Mouse (Mus musculus) macrophage (primary cell): ENCODE results near the gene Zdhhc21. TPM values are rescaled to one million over a fixed set of nuclear protein-coding genes. Genes with fewer than 3 reads are reported as not detected.

Experiments
- H3K27ac ChIP-seq: fragments of 350-480 bp; formaldehyde crosslinking; 2 replicates; pipeline ENCODE4 v1.9.0; 2021
- H3K36me3 ChIP-seq: fragments of 350-480 bp; formaldehyde crosslinking; 2 replicates; pipeline ENCODE4 v1.9.0; 2021; ENCODE audit errors: inconsistent target
- H3K4me3 ChIP-seq: fragments of 350-480 bp; formaldehyde crosslinking; 2 replicates; pipeline ENCODE4 v1.9.0; 2021; ENCODE audit errors: inconsistent target
- H3K79me2 ChIP-seq: fragments of 350-480 bp; formaldehyde crosslinking; 2 replicates; pipeline ENCODE4 v1.9.0; 2021; ENCODE audit errors: inconsistent target
- whole genome bisulfite sequencing: methylation state at CpG from one replicate; pipeline ENCODE4 v1.1.7; 2026; ENCODE audit warnings: inconsistent platforms; ENCODE audit not compliant: missing documents; 5-methylcytosine and 5-hydroxymethylcytosine counted together
- polyA plus RNA-seq: library from polyadenylated mRNA; stranded (reverse); fragments of 250-400 nt; gene quantifications from 3 replicates; pipeline ENCODE4 v1.2.4, GENCODE M21; 2018; ENCODE audit warnings: inconsistent platforms
- total RNA-seq, 78 experiments: library from RNA; depleted of rRNA; stranded (reverse); fragments of 250-400 nt; gene quantifications; 1 replicate in 9 of 78; 2 replicates in 24 of 78; 3 replicates in 43 of 78; 4 replicates in 2 of 78; pipeline ENCODE4 v1.2.4; 2018; ENCODE audit warnings: inconsistent platforms in 56 of 78

The Zdhhc21 gene
- total RNA-seq (2018; cell fraction: chromatin; rRNA removed): 100 to 1,000 TPM in 4 of 26 experiments, 10 to 100 TPM in 22; 19.4 to 134 (median 57.9) TPM
- total RNA-seq (2018; cell fraction: cytosol; rRNA removed): 10 to 100 TPM; 11.9 to 24.5 (median 15.8) TPM
- total RNA-seq (2018; cell fraction: nucleus; rRNA removed): 10 to 100 TPM; 40.8 to 84.9 (median 60.7) TPM
- polyA plus RNA-seq: 8.8 to 17.3 TPM (median 9.2 TPM) in 3 replicates

DNA sequence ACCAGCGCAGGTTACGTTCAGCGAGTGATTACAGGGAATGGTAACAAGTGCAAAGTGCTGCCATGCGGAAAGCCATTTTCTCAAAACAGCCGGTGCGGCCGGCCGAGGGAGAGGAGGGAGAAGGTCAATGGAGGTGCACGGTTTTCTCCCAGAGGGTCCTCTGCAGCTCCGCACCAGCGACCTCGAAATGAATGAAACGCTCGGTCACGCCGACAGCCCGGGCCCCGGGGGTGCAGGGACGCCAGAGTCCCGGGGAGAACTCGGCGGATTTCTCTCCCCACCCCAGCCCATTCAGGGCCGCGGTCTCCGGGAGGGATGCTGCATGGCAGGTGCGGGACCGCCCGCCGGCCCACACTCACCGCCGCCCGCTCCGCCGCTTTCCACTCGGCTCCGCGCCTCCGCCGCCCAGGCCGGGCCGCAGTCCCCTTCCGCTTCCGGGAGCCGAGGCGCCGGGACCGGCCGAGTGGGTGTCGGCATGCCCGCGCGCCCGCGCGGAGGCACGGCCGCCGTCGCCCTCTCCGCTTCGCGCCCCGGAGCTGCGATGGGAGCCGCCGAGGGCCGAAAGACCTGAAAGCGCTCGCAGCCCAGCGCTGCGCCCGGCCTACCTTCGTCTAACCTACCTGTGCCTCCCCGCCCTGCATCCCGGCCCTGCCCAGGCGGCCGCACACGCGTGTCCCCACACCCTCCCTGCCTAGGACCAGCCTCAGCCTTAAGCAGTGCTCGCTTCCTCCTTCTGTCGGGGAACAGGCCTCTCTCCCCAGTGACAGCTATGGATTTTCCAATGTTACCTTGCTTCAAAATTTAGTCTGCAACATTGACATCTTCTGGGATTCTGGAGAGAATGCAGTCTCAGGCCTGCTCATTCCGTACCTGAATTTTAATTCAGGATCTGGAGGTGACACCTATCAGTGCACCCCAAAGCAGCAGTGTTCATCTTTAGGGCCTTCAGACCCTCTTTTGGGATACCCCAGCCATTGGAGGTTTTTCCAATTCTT is at the start of gene Zdhhc21:
Zdhhc21 (minus strand) TSS at position 828 of the 995 bp plus-strand sequence.
- Histone ChIP-seq H3K27ac (peak within 1 kb of the TSS; percentile 24; the same call in 1 of the 2 replicates), H3K36me3 (no peaks in the 10 kb centered on the region), H3K79me2 (peaks cover 48% of the 10 kb centered on the region), H3K4me3 (peak within 1 kb of the TSS; percentile 80)
- 2% methylated on average over 82 of the region's 82 CpGs for whole genome bisulfite sequencing

DNA sequence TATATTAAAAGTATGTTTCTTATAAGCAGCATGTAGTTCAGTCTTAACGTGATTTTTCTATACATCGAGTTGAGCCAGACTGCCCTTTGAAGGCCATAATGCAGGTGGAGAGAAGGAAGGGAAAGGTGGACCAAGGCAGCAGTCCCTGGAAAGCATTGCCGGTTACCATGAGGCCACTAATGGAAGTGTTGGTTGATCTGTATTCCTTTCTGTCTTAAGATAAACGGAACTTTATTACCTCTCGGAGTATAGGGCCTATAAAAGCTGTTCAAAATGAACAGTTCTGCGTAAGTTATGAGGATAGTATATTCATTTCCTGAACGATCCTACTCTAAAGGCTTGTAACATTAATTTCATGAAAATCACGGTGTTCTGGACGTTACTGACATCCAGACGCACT is 35.5 kb upstream of the Zdhhc21 start:
- 91% methylated on average over 10 of the region's 10 CpGs for WGBS
- H3K27ac ChIP-seq: no peak overlapping the region

DNA sequence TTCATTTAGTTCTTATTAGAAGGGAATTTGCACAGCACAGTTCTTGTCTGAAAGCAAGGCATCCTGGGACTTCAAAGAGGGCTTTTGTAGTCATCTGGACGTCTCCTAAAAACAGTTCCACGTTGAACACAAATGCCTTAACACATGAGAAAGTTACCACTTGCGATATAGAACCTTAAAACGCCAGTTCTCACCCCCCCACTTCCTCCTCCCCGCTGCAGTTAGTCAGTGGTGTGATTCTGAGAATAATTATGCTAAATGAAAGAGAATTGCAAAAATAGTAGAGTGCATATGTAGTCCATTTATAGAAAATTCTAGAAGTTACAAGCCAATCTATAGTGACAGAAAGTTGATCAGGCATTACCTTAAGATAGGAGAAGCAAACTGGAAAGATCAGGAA is 32.5 kb upstream of the Zdhhc21 start:
- 67% methylated on average over 5 of the region's 5 CpGs for WGBS
- Histone ChIP-seq H3K4me3 (no peak overlapping the region), H3K27ac (no peak overlapping the region), H3K36me3 (no peaks in the 10 kb centered on the region), H3K79me2 (no peaks in the 10 kb centered on the region)

More for the DNA sequence above, 35.5 kb upstream of the Zdhhc21 start:
- no peaks in the 10 kb centered on the region for H3K79me2 ChIP-seq
- H3K36me3 ChIP-seq: no peaks in the 10 kb centered on the region
- no peak overlapping the region for H3K4me3 ChIP-seq

- H3K36me3 ChIP-seq: no peaks in the 10 kb centered on the region
- H3K79me2 ChIP-seq: no peaks in the 10 kb centered on the region
- 96% methylated on average over 2 of the region's 2 CpGs for WGBS
- no peak overlapping the region for H3K27ac ChIP-seq
- no peak overlapping the region for H3K4me3 ChIP-seq
Measured at GRCm38 (mm10) chr4:82891566-82891965, 31.8 kb upstream of the Zdhhc21 start.

GRCm38 (mm10) chr4:82891049-82891448 is 31.3 kb upstream of the Zdhhc21 start:
- H3K4me3 ChIP-seq: no peak overlapping the region
- 94% methylated on average over 7 of the region's 7 CpGs for WGBS

GRCm38 (mm10) chr4:82890585-82890984 is 30.8 kb upstream of the Zdhhc21 start:
- H3K4me3 ChIP-seq: no peak overlapping the region
- H3K36me3 ChIP-seq: no peaks in the 10 kb centered on the region
- no peak overlapping the region for H3K27ac ChIP-seq
- H3K79me2 ChIP-seq: no peaks in the 10 kb centered on the region
- WGBS: 90% methylated on average over 4 of the region's 4 CpGs

More at GRCm38 (mm10) chr4:82891049-82891448, 31.3 kb upstream of the Zdhhc21 start:
- Histone ChIP-seq H3K27ac (no peak overlapping the region), H3K36me3 (no peaks in the 10 kb centered on the region), H3K79me2 (no peaks in the 10 kb centered on the region)

DNA sequence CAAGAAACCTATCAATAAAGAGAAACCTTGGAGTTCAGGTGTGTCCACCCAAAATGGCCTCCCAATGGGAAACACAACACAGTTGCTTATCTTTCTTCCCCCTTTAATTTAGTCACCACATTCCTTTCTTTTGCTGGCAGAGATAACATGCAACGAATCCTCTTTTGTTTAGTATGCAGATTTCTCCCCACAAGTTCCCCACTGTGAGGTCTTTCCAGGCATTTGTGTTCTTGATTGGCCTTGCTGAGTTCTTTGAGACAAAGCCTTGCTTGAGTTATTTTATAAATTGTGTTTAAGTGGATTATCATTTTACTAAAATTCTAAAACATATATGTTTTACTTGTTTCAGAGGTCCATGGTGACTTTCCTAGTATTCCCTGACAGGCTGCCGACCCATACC is 26.4 kb upstream of the Zdhhc21 start:
- 83% methylated on average over 2 of the region's 2 CpGs for WGBS

GRCm38 (mm10) chr4:82885535-82885913 is 25.8 kb upstream of the Zdhhc21 start:
- WGBS: 100% methylated on average over 1 of the region's 1 CpGs

More for the DNA sequence above, 26.4 kb upstream of the Zdhhc21 start:
- Histone ChIP-seq H3K27ac (no peak overlapping the region), H3K4me3 (no peak overlapping the region), H3K79me2 (no peaks in the 10 kb centered on the region), H3K36me3 (no peaks in the 10 kb centered on the region)

GRCm38 (mm10) chr4:82884636-82885534 is 25.1 kb upstream of the Zdhhc21 start, which contains the start of gene Cer1:
Gene Cer1 (minus strand): TSS chr4:82885148.
- H3K27ac ChIP-seq: no peak within 1 kb of the TSS
- WGBS: 86% methylated on average over 19 of the region's 19 CpGs
- no peaks in the 10 kb centered on the region for H3K79me2 ChIP-seq
- H3K36me3 ChIP-seq: no peaks in the 10 kb centered on the region
- H3K4me3 ChIP-seq: no peak within 1 kb of the TSS

More at GRCm38 (mm10) chr4:82885535-82885913, 25.8 kb upstream of the Zdhhc21 start:
- Histone ChIP-seq H3K4me3 (no peak overlapping the region), H3K27ac (no peak overlapping the region), H3K36me3 (no peaks in the 10 kb centered on the region), H3K79me2 (no peaks in the 10 kb centered on the region)

DNA sequence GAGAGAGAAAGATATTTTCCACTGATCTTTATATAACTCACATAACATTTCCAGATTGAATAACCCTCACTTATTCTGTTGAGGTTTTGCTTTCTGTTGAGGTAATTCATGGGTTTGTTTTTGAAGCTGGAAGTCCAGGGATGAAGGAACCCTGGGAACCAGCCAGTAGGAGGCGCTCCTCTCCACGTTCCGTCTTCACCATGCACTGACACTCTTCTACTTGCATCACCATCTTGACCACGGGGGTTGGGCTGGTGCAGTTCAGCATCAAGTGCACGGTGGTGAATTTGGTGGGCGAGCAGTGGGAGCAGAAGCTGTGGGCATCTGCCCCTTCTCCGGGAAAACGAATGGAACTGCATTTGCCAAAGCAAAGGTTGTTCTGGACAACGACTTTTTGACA is 22.7 kb upstream of the Zdhhc21 start:
- WGBS: 86% methylated on average over 9 of the region's 9 CpGs
- H3K79me2 ChIP-seq: no peaks in the 10 kb centered on the region

DNA sequence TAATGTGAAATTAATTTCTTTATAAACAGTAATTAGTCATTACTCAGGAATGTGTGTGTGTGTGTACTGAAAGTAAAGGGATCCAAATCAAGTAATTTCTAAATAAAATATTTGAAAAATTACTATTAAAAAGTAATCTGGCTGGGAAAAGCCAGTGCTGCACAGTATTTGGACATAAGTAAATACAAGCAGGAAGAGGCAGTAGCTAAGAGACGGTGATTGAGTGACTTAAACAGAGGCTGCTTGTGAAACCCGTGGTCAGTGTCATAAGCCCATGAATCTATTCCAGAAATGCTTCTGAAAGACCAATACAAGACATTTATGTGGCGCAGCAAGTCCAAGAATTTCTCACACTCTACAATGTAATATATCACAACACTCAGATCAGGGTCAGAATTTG is 21.6 kb upstream of the Zdhhc21 start:
- Histone ChIP-seq H3K27ac (no peak overlapping the region), H3K79me2 (no peaks in the 10 kb centered on the region), H3K4me3 (no peak overlapping the region), H3K36me3 (no peaks in the 10 kb centered on the region)
- WGBS: 55% methylated on average over 3 of the region's 3 CpGs

More for the DNA sequence above, 22.7 kb upstream of the Zdhhc21 start:
- H3K36me3 ChIP-seq: no peaks in the 10 kb centered on the region
- no peak overlapping the region for H3K27ac ChIP-seq
- no peak overlapping the region for H3K4me3 ChIP-seq

GRCm38 (mm10) chr4:82880243-82880642 is 20.5 kb upstream of the Zdhhc21 start:
- no peaks in the 10 kb centered on the region for H3K36me3 ChIP-seq
- H3K79me2 ChIP-seq: no peaks in the 10 kb centered on the region
- H3K27ac ChIP-seq: no peak overlapping the region
- 100% methylated on average over 2 of the region's 2 CpGs for WGBS
- no peak overlapping the region for H3K4me3 ChIP-seq

- no peak overlapping the region for H3K4me3 ChIP-seq
- no peaks in the 10 kb centered on the region for H3K79me2 ChIP-seq
- WGBS: 94% methylated on average over 5 of the region's 6 CpGs
- no peaks in the 10 kb centered on the region for H3K36me3 ChIP-seq
- H3K27ac ChIP-seq: no peak overlapping the region
Measured at GRCm38 (mm10) chr4:82879152-82879551, 19.4 kb upstream of the Zdhhc21 start.

DNA sequence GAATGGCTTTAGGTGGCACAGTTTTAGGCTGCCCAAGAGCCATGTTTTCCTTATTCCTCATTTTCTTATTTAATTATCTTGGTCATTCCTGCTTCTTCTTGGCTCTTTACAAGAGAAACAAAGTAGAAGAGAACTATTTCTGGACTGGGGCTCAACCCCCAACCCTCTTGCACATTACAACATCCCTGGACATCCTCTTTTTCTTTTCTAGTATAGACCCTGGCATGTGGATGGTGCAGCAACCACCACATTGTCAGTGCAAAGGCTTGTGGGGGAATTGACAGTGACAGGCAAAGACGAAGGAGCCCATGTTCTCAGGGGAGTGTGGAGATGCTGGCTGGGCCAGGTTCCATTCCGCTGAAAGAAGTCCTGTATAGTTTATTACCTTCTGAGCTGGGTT is 16.9 kb upstream of the Zdhhc21 start:
- Histone ChIP-seq H3K36me3 (no peaks in the 10 kb centered on the region), H3K79me2 (no peaks in the 10 kb centered on the region), H3K4me3 (no peak overlapping the region), H3K27ac (no peak overlapping the region)
- WGBS: 52% methylated on average over 2 of the region's 2 CpGs
